Mouse (Mus musculus): ENCODE results near the gene D630036H23Rik. TPM values are rescaled to one million over a fixed set of nuclear protein-coding genes. Genes with fewer than 3 reads are reported as not detected.

The D630036H23Rik gene
- total RNA-seq, 2 experiments from 2014 or later: 2.4 TPM

Other genes starting within 250 kb of the D630036H23Rik start
- gene Ankmy2, start 225.1 kb downstream of the D630036H23Rik start, total RNA-seq (2021): 10 to 100 TPM; 54.8 to 55.7 TPM
- 10 to 100 TPM; 60.1 to 75.7 TPM for gene Bzw2, start 224.1 kb downstream of the D630036H23Rik start, total RNA-seq (2021)
- not detected for gene Lrrc72, start 128.8 kb downstream of the D630036H23Rik start, total RNA-seq (2021)
- gene Sostdc1, start 68.0 kb downstream of the D630036H23Rik start, total RNA-seq (2021): 1 to 10 TPM; 3.4 to 3.5 TPM
- gene Ispd, start 731 bp downstream of the D630036H23Rik start, total RNA-seq (2021): 10 to 100 TPM; 11.7 to 13.8 TPM